In the genomic region with DNA sequence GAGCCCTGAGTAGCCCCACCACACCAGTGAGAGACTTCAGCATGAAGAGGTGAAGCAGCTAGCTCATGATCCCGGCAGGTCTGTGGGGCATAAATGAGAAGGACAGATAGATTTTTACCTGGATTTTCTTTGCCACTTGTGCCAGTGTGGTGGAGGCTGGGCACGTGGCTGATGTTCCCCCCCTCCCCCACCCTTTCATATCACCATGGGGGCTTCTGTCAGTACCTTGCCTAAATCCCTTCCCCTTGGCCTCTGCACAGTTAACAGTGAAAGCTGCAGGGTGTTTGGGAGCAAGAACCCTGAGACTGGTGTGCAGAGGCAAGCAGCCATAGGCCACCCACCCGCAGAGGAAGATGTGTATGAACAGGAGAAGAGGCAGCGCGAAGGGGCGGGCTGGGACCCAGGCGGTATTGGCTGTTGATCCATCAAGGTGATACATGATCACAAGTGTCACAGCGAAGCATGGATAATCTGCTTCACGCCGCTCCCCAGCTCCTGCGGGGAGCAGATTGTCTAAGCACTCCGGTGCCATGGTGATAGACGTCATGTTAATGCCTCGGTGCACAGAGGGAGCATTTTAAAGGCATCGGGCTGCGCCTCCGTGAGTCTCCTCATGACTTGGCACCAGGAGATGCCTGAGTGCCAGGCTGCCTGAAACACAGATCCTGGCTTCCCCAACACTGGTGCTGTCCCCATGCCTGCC, we compare ENCODE assay signal across 9 mouse cellular contexts. TPM values are rescaled to one million over a fixed set of nuclear protein-coding genes. Genes with fewer than 3 reads are reported as not detected.
DNase-seq lines count a peak whose midpoint lies in the region; ATAC-seq lines count a peak whose summit lies in the region.
"Had no signal": no experiment of that assay in that cellular context is flagged by ENCODE, and none has a peak within 500 bp of the region (broad histone marks: within the 10 kb centered on the region; RNA-seq: fewer than 3 reads in every experiment).

No protein-coding gene starts in this region.

- peaks cover 26% of the 10 kb centered on the region; the same call in 1 of the 2 replicates for H3K27me3 ChIP-seq in embryonic facial prominence, embryonic 12.5 days
- no peaks in the 10 kb centered on the region for H3K27me3 ChIP-seq in intestine, embryonic 16.5 days (replicated peaks; ENCODE audit: control insufficient read depth, insufficient read depth, low read length)
- peaks cover 77% of the 10 kb centered on the region for H3K27me3 ChIP-seq in midbrain, embryonic 10.5 days (ENCODE audit: low read depth, poor library complexity, severe bottlenecking)

- peak overlapping the region; percentile 23 for H3K4me2 ChIP-seq in embryonic facial prominence, embryonic 12.5 days (replicated peaks)
- no peak overlapping the region for H3K4me2 ChIP-seq in intestine, embryonic 16.5 days (ENCODE audit: low read depth, low read length)

- peaks cover 49% of the 10 kb centered on the region for H3K4me1 ChIP-seq in embryonic facial prominence, embryonic 12.5 days
- H3K4me1 ChIP-seq in intestine, embryonic 16.5 days (ENCODE audit: control insufficient read depth, insufficient read depth, low read length), result peaks cover 35% of the 10 kb centered on the region
- peaks cover 63% of the 10 kb centered on the region for H3K4me1 ChIP-seq in midbrain, embryonic 10.5 days

- ATAC-seq in embryonic facial prominence, embryonic 12.5 days (ENCODE audit: insufficient number of reproducible peaks, insufficient read depth, low FRiP score, low TSS enrichment), result no peak
- no peak for ATAC-seq in intestine, embryonic 16.5 days
- ATAC-seq in megakaryocyte progenitor cell, adult 5-6 weeks (replicated peaks; ENCODE audit: poor library complexity), result no peak

- DNase-seq in thymus, postnatal 4 days, result peak; percentile 33
- DNase-seq in thymus, adult 18-20 months, result no peak
- peak; percentile 50 for DNase-seq in midbrain, embryonic 10.5 days (ENCODE audit: low spot score)
- no peak for DNase-seq in urinary bladder, adult 18-20 months (ENCODE audit: low spot score in 2 of 2)
- DNase-seq in adrenal gland, postnatal 4 days (ENCODE audit: low spot score in 2 of 2), result no peak

- no peaks in the 10 kb centered on the region for H3K9me3 ChIP-seq in embryonic facial prominence, embryonic 12.5 days
- H3K9me3 ChIP-seq in intestine, embryonic 16.5 days (ENCODE audit: control insufficient read depth, low read length), result no peaks in the 10 kb centered on the region
- no peaks in the 10 kb centered on the region for H3K9me3 ChIP-seq in midbrain, embryonic 10.5 days (replicated peaks)

- no peak overlapping the region for H3K27ac ChIP-seq in embryonic facial prominence, embryonic 12.5 days
- no peak overlapping the region for H3K27ac ChIP-seq in intestine, embryonic 16.5 days (ENCODE audit: low read length)
- peak overlapping the region; percentile 69 for H3K27ac ChIP-seq in midbrain, embryonic 10.5 days (replicated peaks)

- H3K36me3 ChIP-seq in embryonic facial prominence, embryonic 12.5 days, result no peaks in the 10 kb centered on the region
- H3K36me3 ChIP-seq in intestine, embryonic 16.5 days (ENCODE audit: control insufficient read depth, insufficient read depth, low read length), result no peaks in the 10 kb centered on the region
- no peaks in the 10 kb centered on the region for H3K36me3 ChIP-seq in midbrain, embryonic 10.5 days

- no peak overlapping the region for H3K4me3 ChIP-seq in embryonic facial prominence, embryonic 12.5 days
- no peak overlapping the region for H3K4me3 ChIP-seq in intestine, embryonic 16.5 days (ENCODE audit: low read length)
- H3K4me3 ChIP-seq in midbrain, embryonic 10.5 days, result peak overlapping the region; percentile 32
- H3K4me3 ChIP-seq: myocyte had no signal

- no peak overlapping the region for H3K9ac ChIP-seq in embryonic facial prominence, embryonic 12.5 days
- 0 out of 2 replicates have a peak overlapping the region, but pooled peaks have one; percentile 10 for H3K9ac ChIP-seq in intestine, embryonic 16.5 days (ENCODE audit: low read depth, low read length)

- 12% methylated on average over 17 of the region's 17 CpGs for WGBS in embryonic facial prominence, embryonic 12.5 days
- 24% methylated on average over 17 of the region's 17 CpGs for WGBS in intestine, embryonic 16.5 days
- WGBS in midbrain, embryonic 10.5 days, result 9% methylated on average over 17 of the region's 17 CpGs

RNA-seq across cellular contexts. Expression of gene Nfam1, which starts 1.3 kb away (rescaled TPM):
- 2.3 and 3.0 TPM in 2 replicates for polyA plus RNA-seq in embryonic facial prominence, embryonic 12.5 days (2016; fragmentation: Nextera tagmentation; extraction: Ambion mirVana)
- polyA plus RNA-seq in intestine, embryonic 16.5 days (2015; fragmentation: Nextera tagmentation; extraction: Ambion mirVana), result 3.1 and 3.6 TPM in 2 replicates
- polyA plus RNA-seq in midbrain, embryonic 10.5 days (2016; fragmentation: Nextera tagmentation; extraction: Ambion mirVana), result 4.3 and 4.6 TPM in 2 replicates
- 40.9 and 43.6 TPM in 2 replicates for total RNA-seq in megakaryocyte progenitor cell, adult 5-6 weeks (2015)
- total RNA-seq in megakaryocyte progenitor cell, adult 5-6 weeks (2017), result 45.3 and 53.5 TPM in 2 replicates
- 1 to 10 TPM; 3.2 to 4.7 TPM for total RNA-seq in adrenal gland, postnatal 4 days (2021)
- polyA plus RNA-seq: myocyte had no signal

RNA-seq across cellular contexts. Expression of gene Tcf20, which starts 46.8 kb away (rescaled TPM):
- 13.9 and 15.1 TPM in 2 replicates for polyA plus RNA-seq in embryonic facial prominence, embryonic 12.5 days (2016; fragmentation: Nextera tagmentation; extraction: Ambion mirVana)
- polyA plus RNA-seq in intestine, embryonic 16.5 days (2015; fragmentation: Nextera tagmentation; extraction: Ambion mirVana), result 5.1 and 5.5 TPM in 2 replicates
- 7.5 and 8.4 TPM in 2 replicates for polyA plus RNA-seq in midbrain, embryonic 10.5 days (2016; fragmentation: Nextera tagmentation; extraction: Ambion mirVana)
- total RNA-seq in megakaryocyte progenitor cell, adult 5-6 weeks (2015), result 45.1 and 48.5 TPM in 2 replicates
- 76.8 and 83.1 TPM in 2 replicates for total RNA-seq in megakaryocyte progenitor cell, adult 5-6 weeks (2017)
- 10 to 100 TPM; 85.4 to 98.1 TPM for total RNA-seq in adrenal gland, postnatal 4 days (2021)

RNA-seq across cellular contexts. Expression of gene Serhl, which starts 54.9 kb away (rescaled TPM):
- polyA plus RNA-seq in embryonic facial prominence, embryonic 12.5 days (2016; fragmentation: Nextera tagmentation; extraction: Ambion mirVana), result 56.2 and 57.8 TPM in 2 replicates
- 59.5 and 71.0 TPM in 2 replicates for polyA plus RNA-seq in intestine, embryonic 16.5 days (2015; fragmentation: Nextera tagmentation; extraction: Ambion mirVana)
- polyA plus RNA-seq in midbrain, embryonic 10.5 days (2016; fragmentation: Nextera tagmentation; extraction: Ambion mirVana), result 54.2 and 56.0 TPM in 2 replicates
- 36.7 and 56.1 TPM in 2 replicates for total RNA-seq in megakaryocyte progenitor cell, adult 5-6 weeks (2015)
- 37.9 and 40.8 TPM in 2 replicates for total RNA-seq in megakaryocyte progenitor cell, adult 5-6 weeks (2017)
- 10 to 100 TPM; 71.4 to 76.7 TPM for total RNA-seq in adrenal gland, postnatal 4 days (2021)

Comparison
In these comparisons a context has a peak if more than half of its experiments do, and no peak if none do; other contexts are left out.
1. DNase-seq: peak in thymus, postnatal 4 days (single experiment) and midbrain, embryonic 10.5 days (single experiment); none in thymus, adult 18-20 months (0 of 2), urinary bladder, adult 18-20 months (0 of 2) and adrenal gland, postnatal 4 days (0 of 2).